Mouse (Mus musculus): ENCODE results near the gene Scamp1. TPM values are rescaled to one million over a fixed set of nuclear protein-coding genes. Genes with fewer than 3 reads are reported as not detected.

Gene Scamp1
- polyA plus RNA-seq, 1 experiment from 2014 or later = 58.5 TPM

DNA sequence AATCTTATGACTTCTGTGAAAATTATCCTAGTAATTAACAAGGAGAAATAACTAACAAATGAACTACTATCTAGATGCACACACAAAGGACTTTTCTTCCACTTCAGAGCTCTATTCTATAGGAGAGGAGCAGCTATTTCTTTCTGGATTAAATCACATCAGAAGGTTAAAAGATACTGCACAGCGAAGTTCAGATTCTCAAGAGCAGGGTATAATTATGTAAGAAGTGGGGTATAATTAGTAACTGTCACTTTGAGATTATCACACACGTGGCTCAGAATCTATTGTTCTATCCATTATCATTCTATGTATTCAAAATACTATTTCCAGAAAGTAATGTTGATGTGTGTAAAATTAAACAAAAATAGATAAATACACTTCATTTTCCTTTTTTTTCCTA is 22.6 kb upstream of the Scamp1 start:
- Histone ChIP-seq H3K27me3 (replicated peaks; ENCODE audit: control insufficient read depth, insufficient read depth, low read length) (no peaks in the 10 kb centered on the region), H3K4me3 (ENCODE audit: low read depth, low read length) (no peak overlapping the region), H3K27ac (ENCODE audit: low read depth, low read length) (no peak overlapping the region), H3K4me2 (ENCODE audit: low read length) (no peak overlapping the region), H3K36me3 (ENCODE audit: control insufficient read depth, insufficient read depth, low read length) (no peaks in the 10 kb centered on the region), H3K4me1 (ENCODE audit: control insufficient read depth, insufficient read depth, low read length) (peaks cover 2% of the 10 kb centered on the region; the same call in 1 of the 2 replicates), H3K9me3 (replicated peaks; ENCODE audit: control insufficient read depth, low read length) (no peaks in the 10 kb centered on the region), H3K9ac (ENCODE audit: low read length) (no peak overlapping the region)
- 43% methylated on average over 2 of the region's 2 CpGs for WGBS
- ATAC-seq = 0 out of 2 replicates have a peak, but pooled peaks have one; percentile 10
- peak; percentile 30 for DNase-seq (ENCODE audit: low spot score)

DNA sequence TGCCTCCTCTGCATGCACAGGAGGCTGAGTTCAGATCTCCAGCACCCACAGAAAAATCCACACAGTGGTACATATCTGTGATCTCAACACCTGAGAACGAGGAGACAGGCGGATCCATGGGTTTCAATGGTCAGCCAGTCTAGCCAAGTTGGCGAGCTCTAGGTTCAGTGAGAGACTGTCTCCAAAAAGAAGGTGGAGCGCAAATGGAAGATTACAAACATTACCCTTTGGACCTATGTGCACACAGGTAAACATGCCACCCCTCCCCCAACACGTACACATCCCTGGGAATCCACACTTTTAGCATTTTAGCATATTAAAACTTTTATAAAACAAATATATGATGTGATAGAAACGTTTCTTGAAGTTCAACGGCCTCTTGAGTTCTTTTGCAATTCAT is 21.9 kb upstream of the Scamp1 start:
- Histone ChIP-seq H3K36me3 (ENCODE audit: control insufficient read depth, insufficient read depth, low read length) (no peaks in the 10 kb centered on the region), H3K9ac (ENCODE audit: low read length) (no peak overlapping the region), H3K9me3 (replicated peaks; ENCODE audit: control insufficient read depth, low read length) (no peaks in the 10 kb centered on the region), H3K4me1 (ENCODE audit: control insufficient read depth, insufficient read depth, low read length) (peaks cover 2% of the 10 kb centered on the region; the same call in 1 of the 2 replicates), H3K4me2 (ENCODE audit: low read length) (no peak overlapping the region), H3K4me3 (ENCODE audit: low read depth, low read length) (no peak overlapping the region), H3K27ac (ENCODE audit: low read depth, low read length) (no peak overlapping the region), H3K27me3 (replicated peaks; ENCODE audit: control insufficient read depth, insufficient read depth, low read length) (no peaks in the 10 kb centered on the region)
- ATAC-seq = no peak
- DNase-seq (ENCODE audit: low spot score) = no peak
- 90% methylated on average over 7 of the region's 7 CpGs for WGBS

DNA sequence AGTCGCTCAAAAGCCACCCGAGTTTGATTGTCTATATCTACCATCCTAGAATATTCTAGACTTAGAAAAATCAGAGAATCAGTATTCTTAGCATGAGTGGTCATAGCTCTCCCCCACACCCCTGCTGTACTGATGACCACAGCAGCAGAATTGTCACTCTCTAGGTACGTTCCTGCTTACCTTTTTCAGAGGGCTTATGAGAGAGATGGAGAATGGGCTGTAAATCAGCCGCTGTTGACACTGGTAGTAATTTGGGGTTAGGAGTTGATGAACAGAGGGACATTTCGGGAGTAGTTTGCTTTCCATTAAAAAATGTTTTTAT is 21.3 kb upstream of the Scamp1 start:
- ATAC-seq (no peak; the same call in 1 of the 2 replicates), DNase-seq (ENCODE audit: low spot score) (no peak)
- Histone ChIP-seq H3K27ac (ENCODE audit: low read depth, low read length) (no peak overlapping the region; the same call in 1 of the 2 replicates), H3K27me3 (replicated peaks; ENCODE audit: control insufficient read depth, insufficient read depth, low read length) (no peaks in the 10 kb centered on the region), H3K36me3 (ENCODE audit: control insufficient read depth, insufficient read depth, low read length) (no peaks in the 10 kb centered on the region), H3K4me1 (ENCODE audit: control insufficient read depth, insufficient read depth, low read length) (peaks cover 2% of the 10 kb centered on the region; the same call in 1 of the 2 replicates), H3K4me2 (ENCODE audit: low read length) (peak overlapping the region; percentile 34), H3K9me3 (replicated peaks; ENCODE audit: control insufficient read depth, low read length) (no peaks in the 10 kb centered on the region), H3K4me3 (ENCODE audit: low read depth, low read length) (no peak overlapping the region), H3K9ac (ENCODE audit: low read length) (no peak overlapping the region; the same call in 1 of the 2 replicates)
- WGBS = 25% methylated on average over 5 of the region's 5 CpGs

DNA sequence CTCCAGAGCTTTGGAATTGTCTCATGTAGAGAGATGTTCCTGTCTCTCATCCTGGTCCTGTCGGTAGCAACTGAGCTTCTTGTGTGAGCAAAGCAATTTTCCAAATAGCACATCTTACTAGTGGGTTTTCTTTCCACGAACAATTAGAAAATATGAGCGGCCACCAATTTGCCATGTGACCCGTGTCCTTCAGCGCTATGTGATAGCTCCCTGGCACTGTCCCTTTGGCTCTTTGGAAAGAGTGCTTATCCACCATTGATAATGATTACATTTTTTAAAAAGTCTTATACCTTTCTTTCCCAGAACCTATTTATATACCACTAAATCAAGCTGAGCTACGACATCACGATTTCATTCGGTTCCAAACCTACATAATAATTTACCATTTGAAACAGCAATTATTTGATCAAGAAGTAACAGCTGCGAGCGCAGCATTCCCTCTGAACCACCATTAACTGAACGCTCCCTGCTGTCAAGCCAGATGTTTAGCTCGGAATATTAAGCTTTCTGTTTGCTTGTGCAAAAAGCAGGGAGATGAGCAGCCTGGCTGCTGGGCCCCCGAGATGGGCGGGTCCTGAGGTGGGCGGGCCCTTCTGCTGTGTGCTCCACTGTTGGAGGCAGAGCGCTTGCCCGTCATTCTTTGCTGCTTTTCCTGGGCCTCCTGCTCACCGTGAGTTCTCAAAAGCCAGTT is 20.8 kb upstream of the Scamp1 start:
- peak overlapping the region; percentile 34 for H3K4me2 ChIP-seq (ENCODE audit: low read length)
- H3K9me3 ChIP-seq (replicated peaks; ENCODE audit: control insufficient read depth, low read length) = no peaks in the 10 kb centered on the region
- H3K36me3 ChIP-seq (ENCODE audit: control insufficient read depth, insufficient read depth, low read length) = no peaks in the 10 kb centered on the region
- H3K27me3 ChIP-seq (replicated peaks; ENCODE audit: control insufficient read depth, insufficient read depth, low read length) = no peaks in the 10 kb centered on the region
- DNase-seq (ENCODE audit: low spot score) (peak; percentile 80), ATAC-seq (peak; percentile 96)
- no peak overlapping the region for H3K4me3 ChIP-seq (ENCODE audit: low read depth, low read length)
- 41% methylated on average over 18 of the region's 18 CpGs for WGBS
- H3K4me1 ChIP-seq (ENCODE audit: control insufficient read depth, insufficient read depth, low read length) = peaks cover 2% of the 10 kb centered on the region; the same call in 1 of the 2 replicates
- no peak overlapping the region; the same call in 1 of the 2 replicates for H3K9ac ChIP-seq (ENCODE audit: low read length)
- peak overlapping the region; percentile 63 for H3K27ac ChIP-seq (ENCODE audit: low read depth, low read length)

DNA sequence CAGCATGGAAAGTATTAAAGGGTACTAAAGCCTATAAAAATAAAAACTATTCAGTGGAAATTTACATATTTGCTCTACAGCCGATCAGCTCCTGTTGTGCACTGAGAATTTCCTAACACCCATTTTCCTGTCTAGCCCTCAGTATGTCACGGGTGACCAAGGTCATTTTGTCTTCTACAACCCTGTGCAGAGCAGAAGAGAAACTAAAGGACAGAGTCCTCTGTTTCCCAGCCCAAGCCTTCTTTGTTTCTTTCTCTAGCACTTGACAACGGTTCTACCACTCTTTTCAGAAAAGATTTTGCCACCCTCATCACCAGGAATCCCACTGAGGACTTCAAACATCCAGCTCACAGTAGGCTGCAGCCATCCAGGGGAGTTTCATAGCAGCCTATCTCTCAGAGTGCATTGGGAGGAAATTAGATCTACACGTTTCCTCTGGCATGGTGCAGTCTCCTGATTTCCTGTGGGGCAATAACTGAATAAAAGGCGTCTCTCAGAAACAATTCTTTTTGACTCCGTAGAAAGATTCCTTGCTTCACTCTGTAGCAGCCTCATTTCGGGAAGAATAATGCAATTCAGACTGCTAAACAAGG is 15.4 kb upstream of the Scamp1 start:
- no peak for ATAC-seq
- Histone ChIP-seq H3K36me3 (ENCODE audit: control insufficient read depth, insufficient read depth, low read length) (no peaks in the 10 kb centered on the region), H3K4me1 (ENCODE audit: control insufficient read depth, insufficient read depth, low read length) (no peaks in the 10 kb centered on the region), H3K4me3 (ENCODE audit: low read depth, low read length) (no peak overlapping the region), H3K4me2 (ENCODE audit: low read length) (no peak overlapping the region), H3K27me3 (replicated peaks; ENCODE audit: control insufficient read depth, insufficient read depth, low read length) (no peaks in the 10 kb centered on the region), H3K27ac (ENCODE audit: low read depth, low read length) (no peak overlapping the region), H3K9me3 (replicated peaks; ENCODE audit: control insufficient read depth, low read length) (no peaks in the 10 kb centered on the region), H3K9ac (ENCODE audit: low read length) (no peak overlapping the region)
- no peak for DNase-seq (ENCODE audit: low spot score)
- WGBS = 44% methylated on average over 7 of the region's 7 CpGs

- WGBS = 92% methylated on average over 4 of the region's 4 CpGs
- H3K4me3 ChIP-seq (ENCODE audit: low read depth, low read length) = no peak overlapping the region
- no peak overlapping the region for H3K4me2 ChIP-seq (ENCODE audit: low read length)
- H3K27me3 ChIP-seq (replicated peaks; ENCODE audit: control insufficient read depth, insufficient read depth, low read length) = no peaks in the 10 kb centered on the region
- H3K9me3 ChIP-seq (replicated peaks; ENCODE audit: control insufficient read depth, low read length) = no peaks in the 10 kb centered on the region
- ATAC-seq (no peak), DNase-seq (ENCODE audit: low spot score) (no peak)
- H3K4me1 ChIP-seq (ENCODE audit: control insufficient read depth, insufficient read depth, low read length) = no peaks in the 10 kb centered on the region
- no peak overlapping the region for H3K27ac ChIP-seq (ENCODE audit: low read depth, low read length)
- H3K9ac ChIP-seq (ENCODE audit: low read length) = no peak overlapping the region
- H3K36me3 ChIP-seq (ENCODE audit: control insufficient read depth, insufficient read depth, low read length) = no peaks in the 10 kb centered on the region
Observed at GRCm38 (mm10) chr13:94300232-94300631, 14.6 kb upstream of the Scamp1 start.

GRCm38 (mm10) chr13:94298401-94298800 is 12.7 kb upstream of the Scamp1 start:
- Histone ChIP-seq H3K4me2 (ENCODE audit: low read length) (no peak overlapping the region), H3K36me3 (ENCODE audit: control insufficient read depth, insufficient read depth, low read length) (no peaks in the 10 kb centered on the region), H3K27me3 (replicated peaks; ENCODE audit: control insufficient read depth, insufficient read depth, low read length) (no peaks in the 10 kb centered on the region), H3K4me3 (ENCODE audit: low read depth, low read length) (no peak overlapping the region), H3K27ac (ENCODE audit: low read depth, low read length) (no peak overlapping the region), H3K9ac (ENCODE audit: low read length) (no peak overlapping the region), H3K9me3 (replicated peaks; ENCODE audit: control insufficient read depth, low read length) (no peaks in the 10 kb centered on the region), H3K4me1 (ENCODE audit: control insufficient read depth, insufficient read depth, low read length) (no peaks in the 10 kb centered on the region)
- ATAC-seq (no peak), DNase-seq (ENCODE audit: low spot score) (no peak)
- 87% methylated on average over 4 of the region's 4 CpGs for WGBS

GRCm38 (mm10) chr13:94296371-94296770 is 10.7 kb upstream of the Scamp1 start:
- Histone ChIP-seq H3K4me2 (ENCODE audit: low read length) (no peak overlapping the region), H3K27me3 (replicated peaks; ENCODE audit: control insufficient read depth, insufficient read depth, low read length) (no peaks in the 10 kb centered on the region), H3K36me3 (ENCODE audit: control insufficient read depth, insufficient read depth, low read length) (no peaks in the 10 kb centered on the region), H3K4me3 (ENCODE audit: low read depth, low read length) (no peak overlapping the region), H3K9me3 (replicated peaks; ENCODE audit: control insufficient read depth, low read length) (no peaks in the 10 kb centered on the region), H3K9ac (ENCODE audit: low read length) (no peak overlapping the region), H3K4me1 (ENCODE audit: control insufficient read depth, insufficient read depth, low read length) (no peaks in the 10 kb centered on the region), H3K27ac (ENCODE audit: low read depth, low read length) (no peak overlapping the region)
- DNase-seq (ENCODE audit: low spot score) (no peak), ATAC-seq (no peak)
- 85% methylated on average over 11 of the region's 11 CpGs for WGBS

DNA sequence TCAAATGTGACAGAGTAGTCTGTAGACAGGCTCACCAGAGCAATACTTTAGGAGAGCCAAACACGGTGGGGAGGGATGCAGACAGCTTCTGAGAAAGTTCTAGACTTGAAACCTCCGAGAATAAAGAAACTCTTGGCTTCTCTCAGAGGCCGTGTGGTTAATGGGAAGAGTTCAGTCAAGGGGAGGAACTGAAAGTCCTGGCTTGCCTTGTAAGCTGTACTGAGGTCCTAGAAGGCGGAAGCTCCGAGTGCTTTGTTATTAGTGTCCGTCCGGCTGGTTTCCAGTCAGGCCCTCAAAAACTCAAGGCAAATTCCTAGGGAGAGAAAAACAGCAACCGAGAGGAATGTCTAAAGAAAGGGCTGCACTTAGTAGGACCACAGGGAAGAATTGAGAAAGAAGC is 10.3 kb upstream of the Scamp1 start:
- no peak for ATAC-seq
- Histone ChIP-seq H3K27ac (ENCODE audit: low read depth, low read length) (no peak overlapping the region), H3K4me2 (ENCODE audit: low read length) (no peak overlapping the region), H3K4me3 (ENCODE audit: low read depth, low read length) (no peak overlapping the region), H3K9me3 (replicated peaks; ENCODE audit: control insufficient read depth, low read length) (no peaks in the 10 kb centered on the region), H3K4me1 (ENCODE audit: control insufficient read depth, insufficient read depth, low read length) (no peaks in the 10 kb centered on the region), H3K9ac (ENCODE audit: low read length) (no peak overlapping the region), H3K27me3 (replicated peaks; ENCODE audit: control insufficient read depth, insufficient read depth, low read length) (no peaks in the 10 kb centered on the region), H3K36me3 (ENCODE audit: control insufficient read depth, insufficient read depth, low read length) (no peaks in the 10 kb centered on the region)
- no peak for DNase-seq (ENCODE audit: low spot score)
- WGBS = 91% methylated on average over 8 of the region's 8 CpGs

All from forebrain, embryonic 14.5 days (tissue).